ENCODE assay signal across 8 mouse cellular contexts in the genomic region with DNA sequence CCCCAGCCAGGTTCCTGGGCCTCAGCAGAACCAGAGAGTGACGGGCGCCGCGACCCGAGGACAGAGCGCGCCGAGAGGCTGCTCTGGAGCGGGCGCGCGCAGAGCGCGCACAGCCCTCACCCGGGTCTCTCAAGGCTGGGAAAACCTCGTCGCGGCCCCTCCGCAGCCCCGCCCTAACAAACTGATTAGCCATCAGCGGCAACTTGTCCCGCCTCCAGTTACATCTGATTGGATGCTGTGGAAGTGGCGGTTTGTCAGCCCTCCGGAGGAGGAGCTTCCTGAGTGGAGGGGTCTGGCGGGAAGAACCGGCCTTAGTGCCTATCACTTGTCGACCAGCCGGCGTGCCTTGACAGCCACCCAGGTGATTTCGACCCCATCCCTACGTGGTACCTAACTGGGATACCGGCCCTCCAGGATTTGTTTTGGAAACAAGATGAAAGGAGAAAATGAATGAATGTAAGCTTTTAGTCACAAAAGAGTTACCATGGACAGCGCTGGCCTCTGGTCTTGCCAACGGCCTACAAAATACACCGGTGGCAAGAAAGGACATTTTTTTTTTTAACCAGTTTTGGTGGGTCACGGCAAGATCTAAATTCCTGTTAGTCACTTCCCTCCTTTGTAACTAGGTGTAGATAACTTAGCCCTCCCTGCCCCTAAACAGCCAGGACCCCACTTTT. TPM values are rescaled to one million over a fixed set of nuclear protein-coding genes. Genes with fewer than 3 reads are reported as not detected.
DNase-seq lines count a peak whose midpoint lies in the region; ATAC-seq and TF ChIP-seq lines count a peak whose summit lies in the region.

Gene Tigd3, minus strand, starts transcription at position 148 of the 677 bp plus-strand sequence.

- DNase-seq in NIH3T3 (ENCODE audit: low read depth) = peak; percentile 97
- DNase-seq in cerebellum, adult 9-11 months = peak; percentile 96
- DNase-seq in frontal cortex, adult 2 months (ENCODE audit: extremely low spot score in 1 of 2, low spot score in 1 of 2) = peak; percentile 94 to 97
- peak; percentile 97 for DNase-seq in hindbrain, embryonic 11.5 days (ENCODE audit: low spot score)
- peak; percentile 97 to 98 for DNase-seq in layer of hippocampus, postnatal 10 days (ENCODE audit: low spot score in 2 of 2)
- peak; percentile 97 for DNase-seq in lung, postnatal 0 days (ENCODE audit: low spot score)
- peak; percentile 76 for DNase-seq in ovary, postnatal 10 days (ENCODE audit: low spot score)
- DNase-seq in thymus, postnatal 0 days (ENCODE audit: low spot score) = peak; percentile 97

- H3K27me3 ChIP-seq in hindbrain, embryonic 11.5 days (ENCODE audit: control insufficient read depth, insufficient read depth, low read length) = no peaks in the 10 kb centered on the region
- no peaks in the 10 kb centered on the region for H3K27me3 ChIP-seq in lung, postnatal 0 days (replicated peaks; ENCODE audit: insufficient read depth, low read length)

- WGBS in hindbrain, embryonic 11.5 days = 5% methylated on average over 36 of the region's 36 CpGs
- 2% methylated on average over 36 of the region's 36 CpGs for WGBS in lung, postnatal 0 days

- H3K36me3 ChIP-seq in hindbrain, embryonic 11.5 days (ENCODE audit: control insufficient read depth, insufficient read depth, low read length) = peaks cover 11% of the 10 kb centered on the region; the same call in 1 of the 2 replicates
- H3K36me3 ChIP-seq in lung, postnatal 0 days (ENCODE audit: insufficient read depth, low read length) = peaks cover 7% of the 10 kb centered on the region

- ATAC-seq in hindbrain, embryonic 11.5 days (ENCODE audit: low FRiP score) = peak; percentile 97
- ATAC-seq in lung, postnatal 0 days = peak; percentile 98

- peak within 1 kb of the TSS; percentile 47; the same call in 1 of the 2 replicates for H3K27ac ChIP-seq in hindbrain, embryonic 11.5 days (ENCODE audit: low read depth, low read length)
- no peak within 1 kb of the TSS for H3K27ac ChIP-seq in lung, postnatal 0 days (ENCODE audit: low read length)

- H3K9me3 ChIP-seq in hindbrain, embryonic 11.5 days (ENCODE audit: control insufficient read depth, low read length) = no peaks in the 10 kb centered on the region
- H3K9me3 ChIP-seq in lung, postnatal 0 days (ENCODE audit: low read length) = no peaks in the 10 kb centered on the region

- no peak for TF ChIP-seq CTCF in lung, postnatal 0 days (IDR thresholded peaks at IDR 0.05)

- no peak for TF ChIP-seq EP300 in lung, postnatal 0 days (IDR thresholded peaks at IDR 0.05)

- H3K4me2 ChIP-seq in hindbrain, embryonic 11.5 days (replicated peaks; ENCODE audit: low read depth, low read length) = peak within 1 kb of the TSS; percentile 78
- peak within 1 kb of the TSS; percentile 96 for H3K4me2 ChIP-seq in lung, postnatal 0 days (replicated peaks; ENCODE audit: low read depth, low read length)

- peak within 1 kb of the TSS; percentile 74 for H3K9ac ChIP-seq in hindbrain, embryonic 11.5 days (ENCODE audit: low read depth, low read length)
- peak within 1 kb of the TSS; percentile 43; the same call in 1 of the 2 replicates for H3K9ac ChIP-seq in lung, postnatal 0 days (replicated peaks; ENCODE audit: low read depth)

- peaks cover 2% of the 10 kb centered on the region; the same call in 1 of the 2 replicates for H3K4me1 ChIP-seq in hindbrain, embryonic 11.5 days (replicated peaks; ENCODE audit: control insufficient read depth, insufficient read depth, low read length)
- H3K4me1 ChIP-seq in lung, postnatal 0 days (ENCODE audit: insufficient read depth, low read depth, low read length) = peaks cover 3% of the 10 kb centered on the region; the same call in 1 of the 2 replicates

- peak within 1 kb of the TSS; percentile 64 for H3K4me3 ChIP-seq in hindbrain, embryonic 11.5 days (ENCODE audit: low read depth, low read length)
- H3K4me3 ChIP-seq in lung, postnatal 0 days (ENCODE audit: low read depth, low read length) = peak within 1 kb of the TSS; percentile 47

RNA-seq across cellular contexts. Expression of gene Tigd3, which starts in this region (rescaled TPM):
- polyA plus RNA-seq in frontal cortex, adult 2 months (2012; rRNA removed) = 4.6 and 4.9 TPM in 2 replicates
- 7.0 and 7.5 TPM in 2 replicates for polyA plus RNA-seq in hindbrain, embryonic 11.5 days (2014; fragmentation: Nextera tagmentation; extraction: Ambion mirVana)
- 1 to 10 TPM; 4.4 to 5.5 TPM for total RNA-seq in layer of hippocampus, postnatal 10 days (2021)
- 1.3 and 1.5 TPM in 2 replicates for polyA plus RNA-seq in lung, postnatal 0 days (2015; fragmentation: Nextera tagmentation; extraction: Ambion mirVana)
- 3.3 and 4.1 TPM in 2 replicates for polyA plus RNA-seq in thymus, postnatal 0 days (2015; fragmentation: Nextera tagmentation; extraction: Ambion mirVana)
